Mouse (Mus musculus) kidney, postnatal 25 days (tissue): Measurements from ENCODE around the gene Sfpq.
A peak's percentile ranks its signal among the peaks of the same experiment; 100 is the strongest.

Experiments
- DNase-seq, 2 experiments: peaks; one replicate each; pipeline ENCODE4 v3.0.0; 2021; ENCODE audit warnings: mixed read lengths in 2 of 2

Gene Sfpq

GRCm38 (mm10) chr4:127027228-127028190 is 6.4 kb downstream of the Sfpq start:
- peak; percentile 64 to 76 for DNase-seq

GRCm38 (mm10) chr4:127037158-127037557 is 16.0 kb downstream of the Sfpq start:
- no peak for DNase-seq

- DNase-seq: no peak
Observed at GRCm38 (mm10) chr4:127037908-127038827, 17.0 kb downstream of the Sfpq start.

GRCm38 (mm10) chr4:127038828-127039349 is 17.8 kb downstream of the Sfpq start:
- no peak for DNase-seq

- DNase-seq: no peak
Observed at GRCm38 (mm10) chr4:127039871-127040483, 18.9 kb downstream of the Sfpq start.

GRCm38 (mm10) chr4:127043540-127043939 is 22.4 kb downstream of the Sfpq start:
- no peak for DNase-seq

GRCm38 (mm10) chr4:127051121-127051520 is 30.0 kb downstream of the Sfpq start:
- DNase-seq: no peak

- DNase-seq: no peak
Observed at GRCm38 (mm10) chr4:127053071-127053470, 31.9 kb downstream of the Sfpq start.

GRCm38 (mm10) chr4:127054522-127055198 is 33.5 kb downstream of the Sfpq start:
- DNase-seq: no peak

GRCm38 (mm10) chr4:127060585-127061290 is 39.6 kb downstream of the Sfpq start, which contains the start of gene Zmym1:
Gene Zmym1, minus strand, starts transcription at chr4:127061152.
- DNase-seq: peak; percentile 92 to 93

- DNase-seq: no peak
Observed at GRCm38 (mm10) chr4:127064051-127064450, 42.9 kb downstream of the Sfpq start.

- DNase-seq: no peak
Observed at GRCm38 (mm10) chr4:127074915-127075314, 53.8 kb downstream of the Sfpq start.

GRCm38 (mm10) chr4:127076875-127077548 is 55.9 kb downstream of the Sfpq start, which contains the start of gene Zmym6:
Gene Zmym6, plus strand, starts transcription at chr4:127077383.
- DNase-seq: peak; percentile 95 to 97

- no peak for DNase-seq
Observed at GRCm38 (mm10) chr4:127080806-127081205, 59.7 kb downstream of the Sfpq start.

- DNase-seq: no peak
Observed at GRCm38 (mm10) chr4:127083131-127083530, 62.0 kb downstream of the Sfpq start.

- DNase-seq: no peak
Observed at GRCm38 (mm10) chr4:127085761-127086160, 64.6 kb downstream of the Sfpq start.
